Mouse (Mus musculus) kidney, adult 2 months (tissue): Measurements from ENCODE around the gene Gm136.

Experiments used
- CTCF ChIP-seq: fragments of 200-500 bp; conservative IDR thresholded peaks from 2 replicates; pipeline ENCODE4 v1.5.1; 2011; ENCODE audit warnings: low read depth, mild to moderate bottlenecking, control low read depth, low read length, moderate library complexity, mixed read lengths; ENCODE audit not compliant: insufficient read depth, insufficient read length
- POLR2A ChIP-seq: fragments of 200-500 bp; IDR thresholded peaks from one replicate; pipeline ENCODE4 v1.6.1; 2011; ENCODE audit warnings: low read depth, low read length, control low read depth

DNA sequence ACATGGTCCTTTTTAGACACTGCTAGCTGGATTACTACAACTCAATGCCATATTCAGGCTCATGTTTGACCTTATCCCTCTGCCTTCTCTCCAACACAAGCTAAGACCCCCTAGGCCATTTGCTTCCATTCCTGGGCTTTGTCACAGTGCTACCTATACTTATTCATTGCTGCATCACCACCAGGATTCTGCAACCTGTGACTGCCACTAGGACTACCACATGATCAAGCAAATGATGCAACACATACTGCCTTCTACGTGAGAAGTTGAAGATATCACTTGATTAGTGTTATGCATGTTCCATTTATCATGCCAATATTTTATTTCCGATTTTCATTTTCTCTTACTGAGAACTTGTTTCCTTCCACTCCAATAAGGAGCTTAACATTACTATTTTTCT, 41.9 kb upstream of the Gm136 start:
- TF ChIP-seq CTCF (no peak), POLR2A (no peak)
